ENCODE assay signal across 8 mouse cellular contexts in genomic region chr8:123789970-123790369, GRCm38 (mm10). TPM values are rescaled to one million over a fixed set of nuclear protein-coding genes. Genes with fewer than 3 reads are reported as not detected.
DNase-seq lines count a peak whose midpoint lies in the region; ATAC-seq lines count a peak whose summit lies in the region.

No protein-coding gene starts in this region.

- intact Hi-C loops in left cerebral cortex, postnatal 14 days (cut with DNase I): loop anchor here (2.0 to 5.0 kb wide), 3 partner anchors 43 to 132 kb away; no protein-coding TSS in a partner anchor

- WGBS in intestine, embryonic 14.5 days: under 1% methylated on average over 4 of the region's 4 CpGs
- under 1% methylated on average over 4 of the region's 4 CpGs for WGBS in intestine, embryonic 16.5 days

- no peak overlapping the region for H3K4me3 ChIP-seq in intestine, embryonic 14.5 days (ENCODE audit: low read depth, low read length)
- no peak overlapping the region for H3K4me3 ChIP-seq in intestine, embryonic 16.5 days (ENCODE audit: low read length)

- DNase-seq in intestine, embryonic 14.5 days (ENCODE audit: low spot score): peak; percentile 99
- peak; percentile 88 for DNase-seq in cerebellum, adult 11-12 months
- DNase-seq in forelimb bud, embryonic 11.5 days (ENCODE audit: low read depth, low spot score): peak; percentile 88
- peak; percentile 82 for DNase-seq in hindlimb bud, embryonic 11.5 days (ENCODE audit: extremely low spot score, low read depth, low spot score)
- peak; percentile 91 to 93 for DNase-seq in left cerebral cortex, postnatal 14 days (ENCODE audit: low spot score in 2 of 2)
- DNase-seq in monocyte, adult 2 months (ENCODE audit: low read depth in 1 of 2, low spot score in 2 of 2): peak; percentile 31 to 60
- peak; percentile 81 to 93 for DNase-seq in spleen, postnatal 4 days (ENCODE audit: low spot score in 2 of 2)

- no peak for ATAC-seq in intestine, embryonic 14.5 days (replicated peaks; ENCODE audit: low FRiP score, low TSS enrichment, low read depth)
- no peak; the same call in 1 of the 2 replicates for ATAC-seq in intestine, embryonic 16.5 days

- no peaks in the 10 kb centered on the region for H3K9me3 ChIP-seq in intestine, embryonic 14.5 days (ENCODE audit: control insufficient read depth, low read length)
- no peaks in the 10 kb centered on the region for H3K9me3 ChIP-seq in intestine, embryonic 16.5 days (ENCODE audit: control insufficient read depth, low read length)

- H3K9ac ChIP-seq in intestine, embryonic 14.5 days (ENCODE audit: low read length): no peak overlapping the region
- no peak overlapping the region for H3K9ac ChIP-seq in intestine, embryonic 16.5 days (ENCODE audit: low read depth, low read length)

- H3K4me2 ChIP-seq in intestine, embryonic 14.5 days (ENCODE audit: low read length): no peak overlapping the region
- H3K4me2 ChIP-seq in intestine, embryonic 16.5 days (ENCODE audit: low read depth, low read length): no peak overlapping the region

- no peaks in the 10 kb centered on the region for H3K36me3 ChIP-seq in intestine, embryonic 14.5 days (ENCODE audit: control insufficient read depth, insufficient read depth, low read length)
- H3K36me3 ChIP-seq in intestine, embryonic 16.5 days (ENCODE audit: control insufficient read depth, insufficient read depth, low read length): no peaks in the 10 kb centered on the region

- no peak overlapping the region for H3K27ac ChIP-seq in intestine, embryonic 14.5 days (ENCODE audit: low read depth)
- no peak overlapping the region for H3K27ac ChIP-seq in intestine, embryonic 16.5 days (ENCODE audit: low read length)

- peaks cover 18% of the 10 kb centered on the region for H3K4me1 ChIP-seq in intestine, embryonic 14.5 days (replicated peaks; ENCODE audit: control insufficient read depth, insufficient read depth, low read length)
- peaks cover 17% of the 10 kb centered on the region for H3K4me1 ChIP-seq in intestine, embryonic 16.5 days (ENCODE audit: control insufficient read depth, insufficient read depth, low read length)

- H3K27me3 ChIP-seq in intestine, embryonic 14.5 days (replicated peaks; ENCODE audit: control insufficient read depth, insufficient read depth, low read length): no peaks in the 10 kb centered on the region
- no peaks in the 10 kb centered on the region for H3K27me3 ChIP-seq in intestine, embryonic 16.5 days (replicated peaks; ENCODE audit: control insufficient read depth, insufficient read depth, low read length)

RNA-seq across cellular contexts. Expression of gene Rab4a, which starts 15.8 kb away (rescaled TPM):
- polyA plus RNA-seq in intestine, embryonic 14.5 days (2014; fragmentation: Nextera tagmentation; extraction: Ambion mirVana): 51.9 and 52.0 TPM in 2 replicates
- 66.9 and 71.9 TPM in 2 replicates for polyA plus RNA-seq in intestine, embryonic 16.5 days (2015; fragmentation: Nextera tagmentation; extraction: Ambion mirVana)
- total RNA-seq in left cerebral cortex, postnatal 14 days (2021): 10 to 100 TPM; 46.5 to 51.8 TPM

Comparison
In these comparisons a context has a peak if more than half of its experiments do, and no peak if none do; other contexts are left out.
1. DNase-seq: peak in every context shown above with its lines; median percentile 99 in intestine, embryonic 14.5 days; 92 in left cerebral cortex, postnatal 14 days; 88 in cerebellum, adult 11-12 months; 88 in forelimb bud, embryonic 11.5 days; 87 in spleen, postnatal 4 days; 82 in hindlimb bud, embryonic 11.5 days; 46 in monocyte, adult 2 months.